Mouse (Mus musculus) cerebellum, adult 2 months (tissue): Measurements from ENCODE around the gene Xcl1. TPM values are rescaled to one million over a fixed set of nuclear protein-coding genes. Genes with fewer than 3 reads are reported as not detected.

ENCODE experiments used
- DNase-seq, 2 experiments: peaks; one replicate each; pipeline ENCODE4 v3.0.0; 2021
- H3K27ac ChIP-seq: fragments of 200-500 bp; 2 replicates; pipeline ENCODE4 v1.5.1; 2012; ENCODE audit warnings: low read length, control low read depth, inconsistent platforms; ENCODE audit not compliant: insufficient read depth
- H3K27me3 ChIP-seq: fragments of 200-500 bp; 2 replicates; pipeline ENCODE4 v1.6.1; 2012; ENCODE audit warnings: inconsistent platforms, mild to moderate bottlenecking, low read length, moderate library complexity; ENCODE audit not compliant: control insufficient read depth, insufficient read depth
- H3K4me1 ChIP-seq: fragments of 200-500 bp; 2 replicates; pipeline ENCODE4 v1.6.1; 2011; ENCODE audit warnings: low read length; ENCODE audit not compliant: control insufficient read depth, insufficient read depth
- H3K4me3 ChIP-seq: fragments of 200-500 bp; replicated peaks from 2 replicates; pipeline ENCODE3; 2011; ENCODE audit warnings: mild to moderate bottlenecking, low read depth, low read length, control low read depth; ENCODE audit not compliant: insufficient read depth
- CTCF ChIP-seq: fragments of 200-500 bp; IDR thresholded peaks from 2 replicates; pipeline ENCODE4 v1.5.1; 2011; ENCODE audit warnings: low read depth, mild to moderate bottlenecking, control low read depth, low read length, moderate library complexity, borderline replicate concordance; ENCODE audit not compliant: insufficient read depth
- POLR2A ChIP-seq: fragments of 200-500 bp; IDR thresholded peaks from 2 replicates; pipeline ENCODE4 v1.6.1; 2011; ENCODE audit warnings: low read length, control low read depth, borderline replicate concordance; ENCODE audit not compliant: insufficient read depth
- WGBS: fragments of 180-500 bp; shearing (Covaris S2); methylation state at CpG from one replicate; pipeline ENCODE4 v1.1.7; 2018; 5-methylcytosine and 5-hydroxymethylcytosine counted together
- polyA plus RNA-seq: library from polyadenylated mRNA; depleted of rRNA; stranded (reverse); fragments of >200 nt; gene quantifications from 2 replicates; pipeline ENCODE4 v1.2.3, GENCODE M21; 2012

The Xcl1 gene
- polyA plus RNA-seq, 1 experiment, result not detected

- DNase-seq, result no peak
- H3K27me3 ChIP-seq, result no peaks in the 10 kb centered on the region
- WGBS, result 90% methylated on average over 6 of the region's 6 CpGs
These were observed 18.2 kb upstream of the Xcl1 start for GRCm38 (mm10) chr1:164953574-164953973.

GRCm38 (mm10) chr1:164936060-164936459, 733 bp upstream of the Xcl1 start:
- DNase-seq, result no peak
- no peaks in the 10 kb centered on the region for H3K27me3 ChIP-seq
- WGBS, result 88% methylated on average over 2 of the region's 2 CpGs
- H3K27ac ChIP-seq, result no peak overlapping the region
- H3K4me1 ChIP-seq, result no peaks in the 10 kb centered on the region
- no peak overlapping the region for H3K4me3 ChIP-seq
- no peak for TF ChIP-seq CTCF
- no peak for TF ChIP-seq POLR2A

More at GRCm38 (mm10) chr1:164953574-164953973, 18.2 kb upstream of the Xcl1 start:
- no peaks in the 10 kb centered on the region for H3K4me1 ChIP-seq
- H3K4me3 ChIP-seq, result no peak overlapping the region
- H3K27ac ChIP-seq, result no peak overlapping the region
- TF ChIP-seq CTCF, result no peak
- no peak for TF ChIP-seq POLR2A

- DNase-seq, result no peak
- TF ChIP-seq CTCF (no peak), POLR2A (no peak)
- Histone ChIP-seq H3K4me3 (no peak overlapping the region), H3K4me1 (no peaks in the 10 kb centered on the region), H3K27ac (no peak overlapping the region), H3K27me3 (no peaks in the 10 kb centered on the region)
- WGBS, result 92% methylated on average over 10 of the region's 10 CpGs
These were observed 1.7 kb downstream of the Xcl1 start for GRCm38 (mm10) chr1:164933441-164934188.

- H3K27me3 ChIP-seq, result no peaks in the 10 kb centered on the region
- no peak overlapping the region for H3K4me3 ChIP-seq
- TF ChIP-seq POLR2A (no peak), CTCF (no peak)
- no peak overlapping the region for H3K27ac ChIP-seq
- DNase-seq, result no peak
- no peaks in the 10 kb centered on the region; the same call in 1 of the 2 replicates for H3K4me1 ChIP-seq
- WGBS, result 92% methylated on average over 7 of the region's 7 CpGs
These were observed 4.2 kb downstream of the Xcl1 start for GRCm38 (mm10) chr1:164931135-164931534.

GRCm38 (mm10) chr1:164930006-164930405, 5.3 kb downstream of the Xcl1 start:
- Histone ChIP-seq H3K4me1 (no peaks in the 10 kb centered on the region; the same call in 1 of the 2 replicates), H3K27ac (no peak overlapping the region), H3K27me3 (no peaks in the 10 kb centered on the region), H3K4me3 (no peak overlapping the region)
- 89% methylated on average over 3 of the region's 3 CpGs for WGBS
- TF ChIP-seq POLR2A (no peak), CTCF (no peak)
- no peak for DNase-seq

- Histone ChIP-seq H3K27ac (peak overlapping the region; percentile 49; the same call in 1 of the 2 replicates), H3K27me3 (no peaks in the 10 kb centered on the region), H3K4me1 (no peaks in the 10 kb centered on the region; the same call in 1 of the 2 replicates), H3K4me3 (no peak overlapping the region)
- WGBS, result 20% methylated on average over 3 of the region's 3 CpGs
- no peak for TF ChIP-seq POLR2A
- TF ChIP-seq CTCF, result no peak
- DNase-seq, result peak; percentile 62 to 84
These were observed 8.7 kb downstream of the Xcl1 start for GRCm38 (mm10) chr1:164926534-164927160.

- Histone ChIP-seq H3K27ac (no peak overlapping the region), H3K4me1 (peaks cover 3% of the 10 kb centered on the region; the same call in 1 of the 2 replicates), H3K27me3 (no peaks in the 10 kb centered on the region), H3K4me3 (no peak overlapping the region)
- 56% methylated on average over 4 of the region's 4 CpGs for WGBS
- DNase-seq, result peak; percentile 70
- no peak for TF ChIP-seq POLR2A
- peak; percentile 88 for TF ChIP-seq CTCF
These were observed 30.3 kb downstream of the Xcl1 start for GRCm38 (mm10) chr1:164905047-164905446.

- peak; percentile 28 to 34 for DNase-seq
- H3K27me3 ChIP-seq, result no peaks in the 10 kb centered on the region
- TF ChIP-seq POLR2A, result no peak
- no peak for TF ChIP-seq CTCF
- H3K4me1 ChIP-seq, result peaks cover 18% of the 10 kb centered on the region
- peak overlapping the region; percentile 15; the same call in 1 of the 2 replicates for H3K27ac ChIP-seq
- H3K4me3 ChIP-seq, result no peak overlapping the region
- WGBS, result 36% methylated on average over 6 of the region's 6 CpGs
These were observed 34.6 kb downstream of the Xcl1 start for GRCm38 (mm10) chr1:164900696-164901095.
